Mouse (Mus musculus) kidney, adult 2 months (tissue): ENCODE measurements around the gene Hist1h2bq.
"Not testable (repeated sequence)": the region's sequence is repeated elsewhere in the genome, so short reads cannot be mapped to it uniquely, and the experiment has no call there.

Source experiments
- CTCF ChIP-seq: fragments of 200-500 bp; conservative IDR thresholded peaks from 2 replicates; pipeline ENCODE4 v1.5.1; 2011; ENCODE audit warnings: low read depth, mild to moderate bottlenecking, control low read depth, low read length, moderate library complexity, mixed read lengths; ENCODE audit not compliant: insufficient read depth, insufficient read length
- POLR2A ChIP-seq: fragments of 200-500 bp; IDR thresholded peaks from one replicate; pipeline ENCODE4 v1.6.1; 2011; ENCODE audit warnings: low read depth, low read length, control low read depth

DNA sequence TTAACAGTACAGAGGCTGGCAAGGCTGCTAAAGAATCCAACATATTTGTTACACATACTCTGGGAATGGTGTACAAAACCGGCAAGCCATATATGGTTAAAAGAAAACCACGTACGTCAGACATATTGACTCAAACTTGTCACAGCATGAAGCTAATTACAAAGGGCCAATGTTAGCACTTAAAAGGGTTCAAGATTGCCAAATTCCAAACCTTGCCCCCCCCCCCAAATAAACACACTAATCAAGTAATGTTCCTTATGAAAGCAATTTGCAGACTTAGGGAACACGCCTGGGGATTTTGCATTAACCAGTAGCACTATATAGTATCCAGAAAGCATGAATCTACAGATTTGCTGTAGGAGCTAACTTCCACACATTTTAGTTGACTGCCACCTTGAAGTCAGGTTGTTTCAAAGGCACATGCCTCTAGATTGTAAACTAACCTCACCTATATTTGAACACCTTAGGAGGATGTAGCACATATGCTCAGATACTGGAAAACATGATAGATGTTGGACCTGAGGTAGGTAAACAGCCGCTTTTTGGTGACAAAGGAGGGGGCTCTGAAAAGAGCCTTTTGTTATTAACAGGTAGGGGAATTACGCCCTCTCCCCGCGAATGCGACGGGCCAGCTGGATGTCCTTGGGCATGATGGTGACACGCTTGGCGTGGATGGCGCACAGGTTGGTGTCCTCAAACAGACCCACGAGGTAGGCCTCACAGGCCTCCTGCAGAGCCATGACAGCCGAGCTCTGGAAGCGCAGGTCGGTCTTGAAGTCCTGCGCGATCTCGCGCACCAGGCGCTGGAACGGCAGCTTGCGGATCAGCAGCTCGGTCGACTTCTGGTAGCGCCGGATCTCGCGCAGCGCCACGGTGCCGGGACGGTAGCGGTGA is 27.4 kb downstream of the Hist1h2bq start:
- TF ChIP-seq CTCF, POLR2A: not testable (repeated sequence)
